Mouse (Mus musculus): ENCODE results near the gene Sgk2.

The Sgk2 gene

DNA sequence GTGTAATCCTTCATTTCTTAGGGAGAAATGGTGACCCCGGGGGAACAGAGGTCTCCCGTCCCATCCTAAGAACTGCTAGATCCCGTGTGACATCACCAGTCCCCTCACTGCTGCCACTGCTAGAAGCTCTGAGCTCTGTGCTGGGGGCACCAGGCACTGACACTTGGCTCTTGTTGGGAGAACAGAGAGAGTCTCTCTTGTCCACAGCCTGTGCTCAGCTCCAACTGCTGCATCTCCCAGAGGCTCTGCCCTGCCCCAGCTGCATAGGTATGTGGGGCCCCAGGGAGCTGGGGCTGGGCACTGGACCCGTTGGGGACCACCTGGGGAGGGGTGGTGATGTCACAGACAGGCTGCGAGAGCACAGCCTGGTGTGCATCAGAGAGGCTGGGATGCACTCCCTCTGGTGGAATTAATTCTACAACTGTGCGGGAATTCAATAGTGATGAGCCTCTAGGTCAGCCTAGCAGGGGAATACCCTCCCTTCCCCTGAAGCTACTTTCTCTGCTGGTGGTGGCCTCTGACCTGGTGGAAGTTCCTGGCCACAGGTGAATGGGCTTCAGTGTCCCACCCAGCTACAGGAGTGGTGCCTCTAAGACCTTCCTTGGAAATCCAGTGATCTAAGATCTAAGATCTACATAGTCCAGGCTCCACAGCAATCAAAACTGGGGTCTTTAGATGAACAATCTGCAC is 4.4 kb downstream of the Sgk2 start:
- DNase-seq (ENCODE audit: low read depth, low spot score), result no peak

DNA sequence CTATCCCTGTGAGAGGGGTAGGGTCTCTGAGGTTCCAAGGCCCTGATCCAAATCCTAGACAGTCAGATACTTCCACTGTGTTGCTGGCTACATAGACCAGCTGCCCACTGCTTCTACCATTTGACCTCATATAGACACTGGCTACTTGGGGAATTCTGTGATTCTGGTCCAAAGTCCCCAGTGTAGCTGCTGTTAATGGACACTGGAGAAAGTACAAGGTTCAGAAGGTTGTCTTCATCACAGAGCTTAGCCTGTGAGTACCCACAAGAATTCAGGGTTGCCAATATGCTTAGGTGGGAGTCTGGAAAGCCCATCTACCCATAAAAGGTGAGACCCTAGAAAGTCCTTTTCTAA is 4.9 kb downstream of the Sgk2 start:
- no peak for DNase-seq (ENCODE audit: low read depth, low spot score)

DNA sequence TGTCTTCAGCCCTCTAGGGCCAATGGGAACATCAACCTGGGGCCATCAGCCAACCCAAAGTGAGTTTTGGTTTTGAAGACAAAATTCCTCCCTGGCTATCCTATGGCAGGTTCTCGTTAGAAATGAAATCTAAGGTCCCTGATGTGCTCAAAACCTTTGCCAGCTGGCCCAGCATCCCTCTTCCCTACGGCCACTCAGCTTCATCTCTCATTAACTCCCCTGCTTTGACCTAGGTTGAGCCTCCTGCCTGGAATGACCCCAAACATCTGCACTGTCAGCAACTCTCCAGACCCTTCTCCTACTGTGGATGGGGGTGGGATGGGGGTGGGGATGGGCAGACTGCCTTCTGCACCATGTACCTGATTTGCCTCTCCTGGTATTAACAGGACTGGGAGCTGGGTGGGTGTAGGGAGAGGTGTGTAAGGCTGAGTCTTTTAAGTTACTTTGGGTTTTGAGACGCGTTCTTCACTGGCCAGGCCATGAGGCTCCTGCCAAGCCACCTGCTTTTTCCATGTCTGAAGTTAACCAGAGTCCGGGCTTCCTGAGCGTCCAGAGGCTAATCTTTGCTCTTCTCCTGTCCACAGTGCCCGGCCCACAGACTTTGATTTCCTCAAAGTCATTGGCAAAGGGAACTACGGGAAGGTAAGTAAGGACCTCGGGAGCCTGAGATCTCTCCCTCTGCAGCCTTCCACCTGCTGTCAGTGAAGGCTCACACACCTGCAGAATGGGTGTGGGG is 6.9 kb downstream of the Sgk2 start:
- no peak for DNase-seq (ENCODE audit: low read depth, low spot score)

- DNase-seq (ENCODE audit: low read depth, low spot score), result peak; percentile 68
Observed at GRCm38 (mm10) chr2:162998528-162999230, 11.5 kb downstream of the Sgk2 start.

- peak; percentile 77 for DNase-seq (ENCODE audit: low read depth, low spot score)
Observed at GRCm38 (mm10) chr2:162999744-163000143, 12.6 kb downstream of the Sgk2 start.

DNA sequence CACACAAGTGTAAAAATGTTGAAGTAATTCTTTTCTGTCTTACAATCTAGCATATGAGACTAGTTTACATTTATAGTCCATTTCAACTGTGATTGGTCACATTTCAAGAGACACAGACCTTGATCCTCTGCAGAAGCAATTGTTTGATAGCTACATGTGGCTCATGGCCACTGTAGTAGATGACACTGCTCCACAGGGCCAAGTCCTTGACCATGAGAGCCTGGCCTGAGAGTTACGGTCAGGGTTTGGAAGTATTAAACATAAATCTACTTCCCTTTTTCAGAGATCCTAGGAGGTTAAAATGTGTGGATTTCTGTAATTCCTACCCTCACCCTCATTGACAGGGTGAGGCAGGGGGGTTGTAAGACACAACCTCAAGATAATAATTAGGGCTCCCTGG is 13.9 kb downstream of the Sgk2 start:
- DNase-seq (ENCODE audit: low read depth, low spot score), result no peak

- no peak for DNase-seq (ENCODE audit: low read depth, low spot score)
Observed at GRCm38 (mm10) chr2:163007299-163007698, 20.2 kb downstream of the Sgk2 start.

DNA sequence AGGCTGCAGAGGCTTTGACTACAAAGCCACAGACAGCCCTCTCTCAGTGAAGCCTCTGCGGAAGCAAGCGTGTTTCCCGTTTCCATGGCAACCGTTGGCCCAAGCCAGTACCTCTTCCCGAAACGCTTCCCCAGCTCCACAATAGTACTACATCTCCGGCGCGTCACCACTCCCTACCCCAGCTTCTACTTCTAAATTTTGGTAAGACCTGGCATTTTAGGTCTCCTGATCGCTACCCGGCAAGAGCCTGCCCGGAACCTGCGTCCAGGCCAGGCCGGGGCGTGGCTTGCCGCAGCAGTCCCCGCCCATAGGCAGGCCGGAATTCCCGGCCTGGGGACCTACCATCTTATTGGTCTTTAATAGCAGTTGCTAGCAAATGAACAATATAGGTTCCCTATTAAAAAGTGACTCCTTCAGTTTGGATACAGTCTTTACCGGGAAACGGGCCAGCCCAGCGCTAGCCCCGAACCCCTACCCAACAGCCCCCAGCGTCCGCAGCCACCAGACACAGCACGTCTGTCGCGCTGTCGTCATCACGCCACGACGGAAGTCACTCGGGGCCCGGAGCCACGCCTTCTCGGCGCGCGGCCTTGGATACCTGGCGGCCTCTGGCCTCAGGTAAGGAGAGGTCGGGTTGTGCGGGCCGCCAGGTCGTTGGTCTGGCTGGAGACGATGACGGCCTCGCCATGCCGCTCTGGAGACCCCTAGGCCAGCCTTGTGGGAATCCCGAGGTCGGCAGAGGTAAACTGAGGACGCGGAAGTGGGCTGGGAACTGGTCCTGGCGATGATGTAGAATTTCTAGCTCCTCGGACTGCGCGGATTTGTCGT is 30.0 kb downstream of the Sgk2 start, which contains the start of gene Ift52:
Ift52 (plus strand) TSS at position 439 of the 828 bp plus-strand sequence.
- DNase-seq (ENCODE audit: low read depth, low spot score), result peak; percentile 88

DNA sequence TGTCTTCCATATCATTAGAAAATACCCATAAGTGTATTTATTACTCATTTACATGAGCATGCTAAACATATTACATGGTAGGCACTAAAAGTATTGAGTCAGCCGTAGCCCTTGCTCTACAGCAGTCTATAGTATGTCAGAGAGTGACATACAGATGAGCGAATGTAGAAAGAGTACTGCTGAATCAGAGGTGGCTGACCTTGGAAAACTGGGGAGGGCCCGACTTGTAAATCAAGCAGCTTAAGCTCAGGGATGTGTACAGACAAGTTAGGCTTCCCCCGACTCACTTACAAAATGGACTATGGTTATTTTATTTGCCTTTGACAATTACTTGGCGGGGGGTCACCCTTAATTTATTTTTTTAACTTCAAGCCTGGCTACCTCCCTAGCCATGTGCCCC is 44.2 kb downstream of the Sgk2 start:
- no peak for DNase-seq (ENCODE audit: low read depth, low spot score)

- DNase-seq (ENCODE audit: low read depth, low spot score), result no peak
Observed at GRCm38 (mm10) chr2:163031757-163032156, 44.6 kb downstream of the Sgk2 start.

DNA sequence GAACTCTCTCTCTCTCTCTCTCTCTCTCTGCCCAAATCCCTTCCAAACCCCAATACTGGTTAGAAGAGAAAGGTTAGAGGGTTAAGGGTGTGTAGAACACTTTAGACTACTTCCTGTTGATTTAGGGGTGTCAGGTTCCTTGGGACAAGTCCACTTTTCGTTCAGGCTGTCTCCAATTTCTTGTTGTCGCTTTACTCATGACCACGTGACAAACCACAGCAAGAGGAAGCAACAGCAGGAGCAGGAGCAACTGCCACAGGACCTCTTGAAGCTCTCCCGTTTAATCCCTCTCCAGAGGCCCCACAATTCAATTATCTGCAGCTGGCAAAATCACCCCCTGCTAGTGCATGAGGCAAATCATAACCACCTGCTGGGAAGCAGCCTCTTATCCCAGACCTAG is 45.5 kb downstream of the Sgk2 start:
- no peak for DNase-seq (ENCODE audit: low read depth, low spot score)

DNA sequence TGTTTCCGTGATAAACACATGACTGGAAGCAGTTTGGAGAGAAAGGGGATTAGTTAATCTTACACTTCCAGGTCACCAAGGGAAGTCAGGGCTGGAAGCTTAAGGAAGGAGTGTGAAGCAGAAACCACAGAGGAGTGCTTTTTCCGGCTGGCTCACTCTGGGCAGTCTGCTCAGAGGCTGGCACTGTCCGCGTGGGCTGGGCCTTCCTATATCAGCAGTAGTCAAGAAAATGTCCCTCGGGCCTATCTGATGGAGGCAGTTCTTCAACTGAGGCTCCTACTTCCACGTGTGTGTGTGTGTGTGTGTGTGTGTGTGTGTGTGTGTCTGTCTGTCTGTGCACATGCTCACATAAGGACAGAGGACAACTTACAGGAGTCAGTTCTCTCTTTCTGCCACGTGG is 52.8 kb downstream of the Sgk2 start:
- DNase-seq (ENCODE audit: low read depth, low spot score), result no peak

GRCm38 (mm10) chr2:163048125-163048524 is 61.0 kb downstream of the Sgk2 start:
- DNase-seq (ENCODE audit: low read depth, low spot score), result peak; percentile 59

GRCm38 (mm10) chr2:163049116-163049515 is 62.0 kb downstream of the Sgk2 start:
- DNase-seq (ENCODE audit: low read depth, low spot score), result peak; percentile 15

DNA sequence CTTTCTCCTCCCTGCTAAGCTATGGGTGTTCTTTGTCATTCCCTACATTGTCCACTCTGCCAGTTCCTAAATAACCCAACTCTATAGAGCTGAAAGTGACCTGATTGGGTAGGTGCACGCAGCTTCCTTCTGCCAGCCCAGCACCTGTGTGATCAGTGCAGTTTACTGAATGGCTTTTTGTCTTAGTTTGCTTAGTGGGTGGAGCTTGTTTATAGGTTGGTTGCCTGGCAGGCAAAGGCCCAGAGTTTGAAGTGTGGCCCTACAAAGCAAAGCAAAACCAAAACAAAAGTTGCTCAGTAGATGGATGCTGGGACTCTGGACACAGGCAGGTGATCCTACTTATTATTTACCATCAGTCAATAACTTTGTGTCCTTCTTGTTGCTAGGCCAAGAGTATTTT is 64.6 kb downstream of the Sgk2 start:
- DNase-seq (ENCODE audit: low read depth, low spot score), result no peak

GRCm38 (mm10) chr2:163052101-163052500 is 65.0 kb downstream of the Sgk2 start:
- no peak for DNase-seq (ENCODE audit: low read depth, low spot score)

DNA sequence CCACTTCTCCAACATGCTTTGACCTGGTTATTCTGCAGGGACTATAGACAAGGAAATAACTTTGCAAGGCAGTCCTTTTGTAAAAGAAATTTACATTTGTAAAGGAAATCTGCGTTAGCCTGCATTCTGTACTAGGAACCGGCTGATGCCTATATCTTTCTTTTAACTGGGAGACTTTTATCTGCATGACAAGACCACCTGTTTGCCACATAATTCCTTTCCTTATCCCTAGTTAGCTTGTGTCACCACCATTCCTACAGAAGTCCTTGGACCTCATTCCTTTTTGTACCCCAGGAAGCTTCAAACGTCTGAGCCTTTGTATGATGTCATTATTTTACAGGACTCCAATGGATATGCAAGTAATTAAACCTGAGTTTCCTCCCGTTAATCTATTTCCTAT is 65.7 kb downstream of the Sgk2 start:
- no peak for DNase-seq (ENCODE audit: low read depth, low spot score)

DNA sequence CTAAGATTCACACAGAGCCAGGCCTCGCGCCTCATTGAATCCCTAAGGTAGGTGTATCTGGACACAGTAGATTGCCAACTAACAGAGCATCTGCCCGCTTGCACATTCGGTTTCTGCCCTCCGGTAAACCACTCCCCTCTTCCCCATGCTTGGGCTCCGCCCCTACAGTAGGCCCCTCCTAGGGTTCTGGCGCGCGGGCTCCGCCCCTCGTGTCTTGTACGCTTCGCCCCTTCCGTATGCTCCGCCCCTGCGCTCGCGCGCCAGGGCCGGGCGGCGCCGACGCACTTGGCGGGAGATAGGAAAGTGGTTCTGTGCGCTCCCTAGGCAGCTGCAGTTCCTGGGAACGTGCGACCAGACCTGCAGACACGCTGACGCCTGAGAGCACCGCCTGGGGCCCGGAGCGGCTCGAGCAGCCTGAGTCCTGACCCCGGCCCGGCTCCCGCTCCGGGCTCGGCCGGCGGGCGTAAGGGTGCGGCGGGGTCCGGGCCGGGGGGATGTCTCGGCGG is 67.3 kb downstream of the Sgk2 start, which contains the start of gene Mybl2:
Mybl2 (plus strand) TSS at position 353 of the 506 bp plus-strand sequence.
- DNase-seq (ENCODE audit: low read depth, low spot score), result peak; percentile 97

DNA sequence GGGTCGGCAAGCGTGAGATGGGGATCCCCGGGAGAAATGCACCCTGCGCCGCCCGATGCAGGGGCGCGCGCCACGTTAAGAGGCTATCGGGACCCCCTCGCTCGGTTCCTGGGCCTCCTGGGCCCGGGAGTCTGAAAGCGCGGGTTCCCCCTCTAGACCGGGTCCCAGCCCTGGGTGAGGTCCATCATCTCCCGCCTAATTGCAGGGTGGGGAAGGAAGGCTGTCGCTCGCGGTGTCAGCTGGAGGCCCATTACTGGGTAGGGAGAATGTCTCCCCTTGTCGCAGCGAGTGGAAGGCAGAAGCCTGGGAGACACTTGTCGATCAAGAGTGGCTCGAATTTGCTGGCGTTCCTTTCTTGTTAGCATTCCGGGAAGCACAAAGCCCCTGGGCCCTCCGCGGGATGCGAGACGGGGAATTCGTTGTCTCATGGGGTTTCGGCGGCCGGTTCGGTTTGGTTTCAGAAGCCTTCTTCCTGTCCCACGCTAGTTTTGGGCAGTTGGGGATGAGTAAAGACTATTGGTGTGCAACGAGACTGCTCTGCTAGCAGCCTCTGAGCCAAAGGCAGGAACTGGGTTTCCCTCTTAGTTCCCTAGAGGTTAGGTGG is 67.9 kb downstream of the Sgk2 start:
- peak; percentile 67 for DNase-seq (ENCODE audit: low read depth, low spot score)

DNA sequence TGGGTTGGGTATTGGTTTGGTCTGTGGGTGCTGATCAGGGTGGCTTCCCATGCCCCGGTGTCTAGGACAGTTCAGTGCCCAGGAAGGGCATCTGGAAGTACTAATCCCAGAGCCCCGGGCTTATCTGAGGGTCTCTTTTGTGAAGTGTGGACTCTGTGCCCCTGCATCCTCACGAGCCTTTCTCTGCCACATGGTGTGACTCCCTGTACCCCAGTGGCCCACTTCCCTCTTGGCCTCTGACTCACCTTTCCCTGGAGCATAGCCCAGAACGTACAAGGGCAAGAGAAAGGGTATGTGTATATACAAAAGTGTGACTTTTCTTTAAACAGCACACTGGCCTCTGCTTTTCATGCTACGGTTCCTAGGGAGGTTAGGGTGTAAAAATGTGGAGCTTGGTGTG is 68.6 kb downstream of the Sgk2 start:
- DNase-seq (ENCODE audit: low read depth, low spot score), result peak; percentile 73

DNA sequence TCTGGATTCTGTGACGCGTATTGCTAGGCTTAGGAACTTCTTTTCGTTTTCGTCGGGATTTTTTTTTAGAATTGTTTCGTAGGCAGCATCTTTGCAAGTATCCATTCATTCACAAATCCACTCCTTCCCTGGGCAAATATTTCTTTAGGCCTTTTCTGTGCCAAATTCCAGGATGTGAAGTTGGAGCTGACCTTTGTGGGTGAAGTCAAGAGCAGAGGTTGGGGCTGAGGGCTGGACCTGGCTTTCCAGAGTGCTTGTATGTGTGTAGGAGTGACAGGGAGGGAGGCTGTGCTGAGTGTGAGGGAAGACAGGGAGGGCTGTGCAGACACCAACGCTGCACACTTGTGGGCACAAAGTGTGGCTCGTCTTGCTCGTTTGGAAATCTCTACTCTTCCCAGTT is 69.5 kb downstream of the Sgk2 start:
- DNase-seq (ENCODE audit: low read depth, low spot score), result peak; percentile 20

Data from 3T3-L1 (cell line).